Mouse (Mus musculus): Measurements from ENCODE around the gene Olfr279.

DNA sequence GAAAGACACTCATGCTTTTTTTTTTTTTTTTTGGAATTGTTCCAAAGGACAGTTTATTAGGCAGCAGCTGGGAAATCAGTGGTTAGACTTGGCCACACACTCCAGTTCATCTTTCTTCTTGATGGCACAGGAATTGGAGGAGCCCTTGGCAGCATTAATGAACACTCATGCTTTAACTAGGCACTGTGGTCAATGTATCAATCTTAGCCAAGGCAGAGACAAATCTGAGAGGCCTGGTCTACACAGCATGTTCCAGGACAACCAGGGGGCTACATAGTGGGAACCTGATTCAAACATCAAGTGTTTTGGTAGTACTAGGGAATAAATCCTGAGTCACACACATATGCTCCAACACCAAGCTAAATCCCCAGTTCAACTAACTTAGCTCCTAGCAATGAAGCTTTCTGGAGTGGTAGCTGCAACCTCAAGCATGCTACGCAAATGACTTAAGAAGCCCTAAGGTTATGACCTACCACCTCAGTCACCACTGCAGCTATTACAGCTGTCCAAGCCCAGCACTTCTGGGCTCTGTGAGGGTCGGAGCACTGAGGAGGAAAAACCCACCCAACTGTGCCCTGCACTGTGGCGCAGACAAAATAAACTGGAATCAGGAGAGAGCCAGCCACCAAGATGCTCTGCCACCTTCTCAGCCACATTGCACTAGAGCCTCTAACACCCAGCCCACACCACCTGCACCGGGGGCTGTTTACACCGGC is 35.0 kb downstream of the Olfr279 start:
- no peak for TF ChIP-seq ZC3H11A (IDR thresholded peaks at IDR 0.05; ENCODE audit: borderline replicate concordance, low read depth, low read length)
- no peak for TF ChIP-seq CHD2 (IDR thresholded peaks at IDR 0.05; ENCODE audit: low read depth, low read length)
- TF ChIP-seq ZNF384 (IDR thresholded peaks at IDR 0.05; ENCODE audit: low read depth, low read length), result no peak

Data from ES-E14 (cell line).